Mouse (Mus musculus): ENCODE measurements around the gene Cdkn1a. TPM values are rescaled to one million over a fixed set of nuclear protein-coding genes. Genes with fewer than 3 reads are reported as not detected.
"Not testable (repeated sequence)": the region's sequence is repeated elsewhere in the genome, so short reads cannot be mapped to it uniquely, and the experiment has no call there.

The Cdkn1a gene
- 23.9 and 28.9 TPM in 2 replicates for polyA plus RNA-seq (2012; rRNA removed)

- TF ChIP-seq CTCF (IDR thresholded peaks at IDR 0.05; ENCODE audit: borderline replicate concordance, extremely low read depth, insufficient read depth, insufficient read length) = no peak
- TF ChIP-seq POLR2A (IDR thresholded peaks at IDR 0.05; ENCODE audit: borderline replicate concordance, extremely low read depth, insufficient read depth, insufficient read length, poor library complexity, severe bottlenecking) = no peak
- DNase-seq (ENCODE audit: low read depth) = no peak
These were observed at the start of gene Cdkn1a for GRCm38 (mm10) chr17:29090776-29091175. TSS of gene Cdkn1a (plus strand) at chr17:29090976.

- DNase-seq (ENCODE audit: low read depth) = not testable (repeated sequence)
These were observed 49.1 kb upstream of the Cdkn1a start for GRCm38 (mm10) chr17:29041632-29042031.

GRCm38 (mm10) chr17:29042569-29042968 lies 48.2 kb upstream of the Cdkn1a start:
- DNase-seq (ENCODE audit: low read depth) = no peak
- TF ChIP-seq CTCF (IDR thresholded peaks at IDR 0.05; ENCODE audit: borderline replicate concordance, extremely low read depth, insufficient read depth, insufficient read length) (no peak), POLR2A (IDR thresholded peaks at IDR 0.05; ENCODE audit: borderline replicate concordance, extremely low read depth, insufficient read depth, insufficient read length, poor library complexity, severe bottlenecking) (no peak)

- TF ChIP-seq CTCF (IDR thresholded peaks at IDR 0.05; ENCODE audit: borderline replicate concordance, extremely low read depth, insufficient read depth, insufficient read length) (no peak), POLR2A (IDR thresholded peaks at IDR 0.05; ENCODE audit: borderline replicate concordance, extremely low read depth, insufficient read depth, insufficient read length, poor library complexity, severe bottlenecking) (no peak)
- DNase-seq (ENCODE audit: low read depth) = no peak
These were observed 47.2 kb upstream of the Cdkn1a start for GRCm38 (mm10) chr17:29043583-29043982.

GRCm38 (mm10) chr17:29044146-29044924 lies 46.4 kb upstream of the Cdkn1a start:
- no peak for DNase-seq (ENCODE audit: low read depth)

GRCm38 (mm10) chr17:29044925-29045319 lies 45.9 kb upstream of the Cdkn1a start:
- peak; percentile 61 for DNase-seq (ENCODE audit: low read depth)

More at GRCm38 (mm10) chr17:29044146-29044924, 46.4 kb upstream of the Cdkn1a start:
- TF ChIP-seq CTCF (IDR thresholded peaks at IDR 0.05; ENCODE audit: borderline replicate concordance, extremely low read depth, insufficient read depth, insufficient read length) (no peak), POLR2A (IDR thresholded peaks at IDR 0.05; ENCODE audit: borderline replicate concordance, extremely low read depth, insufficient read depth, insufficient read length, poor library complexity, severe bottlenecking) (no peak)

GRCm38 (mm10) chr17:29045741-29046530 lies 44.8 kb upstream of the Cdkn1a start:
- TF ChIP-seq POLR2A (IDR thresholded peaks at IDR 0.05; ENCODE audit: borderline replicate concordance, extremely low read depth, insufficient read depth, insufficient read length, poor library complexity, severe bottlenecking) (no peak), CTCF (IDR thresholded peaks at IDR 0.05; ENCODE audit: borderline replicate concordance, extremely low read depth, insufficient read depth, insufficient read length) (no peak)
- no peak for DNase-seq (ENCODE audit: low read depth)

More at GRCm38 (mm10) chr17:29044925-29045319, 45.9 kb upstream of the Cdkn1a start:
- peak; percentile 50; the same call in 1 of the 2 replicates for TF ChIP-seq CTCF (IDR thresholded peaks at IDR 0.05; ENCODE audit: borderline replicate concordance, extremely low read depth, insufficient read depth, insufficient read length)
- no peak for TF ChIP-seq POLR2A (IDR thresholded peaks at IDR 0.05; ENCODE audit: borderline replicate concordance, extremely low read depth, insufficient read depth, insufficient read length, poor library complexity, severe bottlenecking)

GRCm38 (mm10) chr17:29046863-29047262 lies 43.9 kb upstream of the Cdkn1a start:
- TF ChIP-seq CTCF (IDR thresholded peaks at IDR 0.05; ENCODE audit: borderline replicate concordance, extremely low read depth, insufficient read depth, insufficient read length) = no peak
- no peak for DNase-seq (ENCODE audit: low read depth)

- no peak for DNase-seq (ENCODE audit: low read depth)
- TF ChIP-seq POLR2A (IDR thresholded peaks at IDR 0.05; ENCODE audit: borderline replicate concordance, extremely low read depth, insufficient read depth, insufficient read length, poor library complexity, severe bottlenecking) (no peak), CTCF (IDR thresholded peaks at IDR 0.05; ENCODE audit: borderline replicate concordance, extremely low read depth, insufficient read depth, insufficient read length) (no peak)
These were observed 42.9 kb upstream of the Cdkn1a start for GRCm38 (mm10) chr17:29047697-29048514.

GRCm38 (mm10) chr17:29048748-29049507 lies 41.8 kb upstream of the Cdkn1a start:
- TF ChIP-seq CTCF (IDR thresholded peaks at IDR 0.05; ENCODE audit: borderline replicate concordance, extremely low read depth, insufficient read depth, insufficient read length) (peak; percentile 89), POLR2A (IDR thresholded peaks at IDR 0.05; ENCODE audit: borderline replicate concordance, extremely low read depth, insufficient read depth, insufficient read length, poor library complexity, severe bottlenecking) (no peak)
- peak; percentile 90 for DNase-seq (ENCODE audit: low read depth)

Measured in brain, embryonic 14.5 days (tissue).